Mouse (Mus musculus): ENCODE measurements around the gene Podxl. TPM values are rescaled to one million over a fixed set of nuclear protein-coding genes. Genes with fewer than 3 reads are reported as not detected.
"Not testable (repeated sequence)": the region's sequence is repeated elsewhere in the genome, so short reads cannot be mapped to it uniquely, and the experiment has no call there.

The Podxl gene
- polyA plus RNA-seq, 1 experiment = 2.2 TPM

- H3K36me3 ChIP-seq (ENCODE audit: control insufficient read depth, insufficient read depth, low read length) = no peaks in the 10 kb centered on the region
- H3K4me3 ChIP-seq (ENCODE audit: control insufficient read depth, low read depth, low read length) = no peak overlapping the region
- TF ChIP-seq CTCF (IDR thresholded peaks at IDR 0.05; ENCODE audit: control insufficient read depth, insufficient read depth, insufficient replicate concordance, low read depth, low read length) (no peak), POLR2A (IDR thresholded peaks at IDR 0.05; ENCODE audit: control insufficient read depth, low read depth, low read length) (no peak)
- no peak overlapping the region for H3K27ac ChIP-seq (ENCODE audit: control insufficient read depth, insufficient read depth, low read depth, low read length)
- H3K27me3 ChIP-seq (ENCODE audit: control insufficient read depth, insufficient read depth, low read length) = no peaks in the 10 kb centered on the region; the same call in 1 of the 2 replicates
- H3K4me1 ChIP-seq (ENCODE audit: control insufficient read depth, insufficient read depth, low read length) = peaks cover 18% of the 10 kb centered on the region
Measured at GRCm38 (mm10) chr6:31564901-31565391, 1.2 kb upstream of the Podxl start.

DNA sequence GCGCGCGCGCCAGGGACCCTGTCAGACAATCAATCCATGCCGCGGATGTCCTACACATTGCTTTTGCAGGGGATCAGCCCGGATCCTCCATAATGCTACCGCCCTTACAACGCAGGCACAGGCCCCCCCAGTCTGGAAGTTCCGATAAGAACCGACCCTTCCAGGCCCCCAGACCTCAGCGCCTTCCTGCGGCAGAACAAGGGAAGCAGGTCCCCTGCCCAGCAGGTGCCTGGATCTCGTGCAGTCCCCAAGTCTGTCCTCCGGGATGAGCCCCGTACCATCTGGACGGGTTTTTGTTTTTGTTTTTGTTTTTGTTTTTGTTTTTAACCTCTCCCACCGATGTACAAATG is 376 bp upstream of the Podxl start:
- no peaks in the 10 kb centered on the region; the same call in 1 of the 2 replicates for H3K27me3 ChIP-seq (ENCODE audit: control insufficient read depth, insufficient read depth, low read length)
- H3K27ac ChIP-seq (ENCODE audit: control insufficient read depth, insufficient read depth, low read depth, low read length) = no peak overlapping the region
- no peak for TF ChIP-seq CTCF (IDR thresholded peaks at IDR 0.05; ENCODE audit: control insufficient read depth, insufficient read depth, insufficient replicate concordance, low read depth, low read length)
- no peak for TF ChIP-seq POLR2A (IDR thresholded peaks at IDR 0.05; ENCODE audit: control insufficient read depth, low read depth, low read length)
- peaks cover 18% of the 10 kb centered on the region for H3K4me1 ChIP-seq (ENCODE audit: control insufficient read depth, insufficient read depth, low read length)
- no peaks in the 10 kb centered on the region for H3K36me3 ChIP-seq (ENCODE audit: control insufficient read depth, insufficient read depth, low read length)
- H3K4me3 ChIP-seq (ENCODE audit: control insufficient read depth, low read depth, low read length) = peak overlapping the region; percentile 75

GRCm38 (mm10) chr6:31562371-31563080 is 1.3 kb downstream of the Podxl start:
- TF ChIP-seq POLR2A (IDR thresholded peaks at IDR 0.05; ENCODE audit: control insufficient read depth, low read depth, low read length) (no peak), CTCF (IDR thresholded peaks at IDR 0.05; ENCODE audit: control insufficient read depth, insufficient read depth, insufficient replicate concordance, low read depth, low read length) (no peak)
- Histone ChIP-seq H3K27me3 (ENCODE audit: control insufficient read depth, insufficient read depth, low read length) (no peaks in the 10 kb centered on the region; the same call in 1 of the 2 replicates), H3K27ac (ENCODE audit: control insufficient read depth, insufficient read depth, low read depth, low read length) (no peak overlapping the region)

DNA sequence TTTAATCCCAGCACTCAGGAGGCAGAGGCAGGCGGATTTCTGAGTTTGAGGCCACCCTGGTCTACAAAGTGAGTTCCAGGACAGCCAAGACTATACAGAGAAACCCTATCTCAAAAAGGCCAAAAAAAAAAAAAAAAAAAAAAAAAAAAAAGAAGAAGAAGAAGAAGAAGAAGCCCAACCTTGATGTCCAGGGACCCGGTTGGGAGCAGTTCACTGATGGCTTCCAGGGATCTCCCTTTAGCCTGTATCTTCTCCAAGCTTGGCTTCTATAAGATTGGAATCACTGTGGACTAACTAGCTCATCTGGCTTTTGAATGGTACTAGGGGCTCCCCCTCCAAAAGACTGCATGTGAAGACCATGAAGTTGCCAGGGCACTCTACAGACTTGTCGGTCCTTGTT is 1.8 kb downstream of the Podxl start:
- H3K27me3 ChIP-seq (ENCODE audit: control insufficient read depth, insufficient read depth, low read length); H3K27ac ChIP-seq (ENCODE audit: control insufficient read depth, insufficient read depth, low read depth, low read length); H3K36me3 ChIP-seq (ENCODE audit: control insufficient read depth, insufficient read depth, low read length); H3K4me3 ChIP-seq (ENCODE audit: control insufficient read depth, low read depth, low read length): not testable (repeated sequence)
- H3K4me1 ChIP-seq (ENCODE audit: control insufficient read depth, insufficient read depth, low read length) = peaks cover 18% of the 10 kb centered on the region

More at GRCm38 (mm10) chr6:31562371-31563080, 1.3 kb downstream of the Podxl start:
- Histone ChIP-seq H3K36me3 (ENCODE audit: control insufficient read depth, insufficient read depth, low read length) (no peaks in the 10 kb centered on the region), H3K4me1 (ENCODE audit: control insufficient read depth, insufficient read depth, low read length) (peaks cover 18% of the 10 kb centered on the region), H3K4me3 (ENCODE audit: control insufficient read depth, low read depth, low read length) (peak overlapping the region; percentile 75; the same call in 1 of the 2 replicates)

GRCm38 (mm10) chr6:31560138-31560959 is 3.4 kb downstream of the Podxl start:
- no peaks in the 10 kb centered on the region; the same call in 1 of the 2 replicates for H3K27me3 ChIP-seq (ENCODE audit: control insufficient read depth, insufficient read depth, low read length)
- peaks cover 18% of the 10 kb centered on the region for H3K4me1 ChIP-seq (ENCODE audit: control insufficient read depth, insufficient read depth, low read length)
- TF ChIP-seq CTCF (IDR thresholded peaks at IDR 0.05; ENCODE audit: control insufficient read depth, insufficient read depth, insufficient replicate concordance, low read depth, low read length) = no peak
- no peak for TF ChIP-seq POLR2A (IDR thresholded peaks at IDR 0.05; ENCODE audit: control insufficient read depth, low read depth, low read length)
- H3K27ac ChIP-seq (ENCODE audit: control insufficient read depth, insufficient read depth, low read depth, low read length) = no peak overlapping the region
- H3K4me3 ChIP-seq (ENCODE audit: control insufficient read depth, low read depth, low read length) = no peak overlapping the region
- H3K36me3 ChIP-seq (ENCODE audit: control insufficient read depth, insufficient read depth, low read length) = no peaks in the 10 kb centered on the region

- Histone ChIP-seq H3K36me3 (ENCODE audit: control insufficient read depth, insufficient read depth, low read length) (no peaks in the 10 kb centered on the region), H3K4me1 (ENCODE audit: control insufficient read depth, insufficient read depth, low read length) (peaks cover 12% of the 10 kb centered on the region), H3K4me3 (ENCODE audit: control insufficient read depth, low read depth, low read length) (no peak overlapping the region), H3K27ac (ENCODE audit: control insufficient read depth, insufficient read depth, low read depth, low read length) (no peak overlapping the region), H3K27me3 (ENCODE audit: control insufficient read depth, insufficient read depth, low read length) (no peaks in the 10 kb centered on the region)
- TF ChIP-seq CTCF (IDR thresholded peaks at IDR 0.05; ENCODE audit: control insufficient read depth, insufficient read depth, insufficient replicate concordance, low read depth, low read length) (no peak), POLR2A (IDR thresholded peaks at IDR 0.05; ENCODE audit: control insufficient read depth, low read depth, low read length) (no peak)
Measured at GRCm38 (mm10) chr6:31556460-31557100, 7.2 kb downstream of the Podxl start.
